Mouse (Mus musculus): ENCODE measurements at regions not wholly inside any gene's neighbourhood (a gene's known extent, or its start where the extent isn't known, plus 50 kb on each side); places are given as distances from the start of the nearest gene placed in this dataset.

GRCm38 (mm10) chr15:60762071-60762470 is 91.5 kb downstream of the Fam84b start:
- DNase-seq, result no peak

DNA sequence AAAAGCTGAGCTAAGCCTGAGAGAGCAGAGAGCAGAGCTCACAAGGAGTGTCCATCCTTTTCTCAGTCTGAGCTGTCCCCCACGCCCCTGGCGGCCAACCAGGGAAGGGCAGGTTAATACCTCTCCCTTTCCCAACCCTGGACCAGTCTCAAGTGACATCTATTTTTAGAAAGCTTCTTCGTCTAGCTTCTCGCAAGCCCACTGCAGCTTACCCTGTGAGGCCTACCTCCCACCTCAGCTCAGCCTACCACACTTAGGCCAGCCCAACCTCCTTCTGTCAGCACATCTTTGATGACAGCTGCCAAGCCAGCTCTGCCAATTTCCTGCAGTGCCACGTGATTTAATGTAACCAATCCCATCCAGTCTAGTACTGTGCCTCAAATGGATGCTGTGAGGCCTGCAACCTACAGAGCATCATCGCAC is 93.6 kb downstream of the Fam84b start:
- peak; percentile 17 for DNase-seq

- no peak for DNase-seq
Measured at GRCm38 (mm10) chr15:60754246-60754645, 99.3 kb downstream of the Fam84b start.

GRCm38 (mm10) chr15:60739598-60739997 is 114.0 kb downstream of the Fam84b start:
- DNase-seq, result no peak

- DNase-seq, result no peak
Measured at GRCm38 (mm10) chr15:60738258-60738657, 115.3 kb downstream of the Fam84b start.

GRCm38 (mm10) chr15:60732416-60732815 is 121.2 kb downstream of the Fam84b start:
- DNase-seq, result no peak

DNA sequence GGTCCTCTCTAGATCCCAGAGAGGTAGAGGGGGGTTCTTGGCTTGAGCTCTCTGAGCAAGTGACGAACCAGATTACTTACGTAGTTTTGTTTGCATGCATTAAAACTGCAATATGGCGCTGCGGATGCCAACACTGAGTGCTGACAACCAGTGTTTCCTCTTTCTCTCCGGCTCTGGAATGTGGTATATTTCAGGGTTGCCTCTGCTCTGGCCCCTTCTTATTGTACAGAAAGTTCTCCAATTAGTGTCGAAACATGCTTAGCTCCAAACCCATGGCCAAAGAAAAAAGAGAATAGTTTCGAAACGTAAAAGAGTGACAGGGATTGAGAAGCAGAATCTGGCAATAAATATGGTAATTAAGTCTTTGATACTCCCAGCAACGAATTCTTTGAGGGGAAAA is 124.8 kb downstream of the Fam84b start:
- no peak for DNase-seq

GRCm38 (mm10) chr15:60728337-60728736 is 125.2 kb downstream of the Fam84b start:
- DNase-seq, result no peak

- no peak for DNase-seq
Measured at GRCm38 (mm10) chr15:60719332-60719731, 134.2 kb downstream of the Fam84b start.

- no peak for DNase-seq
Measured at GRCm38 (mm10) chr15:60708678-60709077, 144.9 kb downstream of the Fam84b start.

- no peak for DNase-seq
Measured at GRCm38 (mm10) chr15:60706009-60706408, 147.6 kb downstream of the Fam84b start.

DNA sequence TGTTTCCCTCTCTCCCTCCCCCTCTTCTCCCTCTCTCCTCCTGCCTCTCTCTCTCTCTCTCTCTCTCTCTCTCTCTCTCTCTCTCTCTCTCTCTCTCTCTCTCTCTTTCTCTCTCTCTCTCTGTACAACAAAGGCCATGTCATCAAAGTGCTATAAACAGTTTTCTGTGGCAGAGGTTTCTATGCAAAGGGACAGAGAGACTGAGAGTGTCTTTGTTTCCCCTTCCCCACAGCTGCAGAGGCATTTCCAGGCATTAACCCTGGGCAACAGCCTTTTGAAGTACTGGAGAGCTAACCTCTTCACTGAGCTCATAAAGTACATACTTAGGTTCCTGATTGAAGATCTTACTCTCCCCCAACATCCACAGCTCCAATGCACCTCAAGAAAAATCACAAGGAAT is 152.3 kb downstream of the Fam84b start:
- no peak for DNase-seq

DNA sequence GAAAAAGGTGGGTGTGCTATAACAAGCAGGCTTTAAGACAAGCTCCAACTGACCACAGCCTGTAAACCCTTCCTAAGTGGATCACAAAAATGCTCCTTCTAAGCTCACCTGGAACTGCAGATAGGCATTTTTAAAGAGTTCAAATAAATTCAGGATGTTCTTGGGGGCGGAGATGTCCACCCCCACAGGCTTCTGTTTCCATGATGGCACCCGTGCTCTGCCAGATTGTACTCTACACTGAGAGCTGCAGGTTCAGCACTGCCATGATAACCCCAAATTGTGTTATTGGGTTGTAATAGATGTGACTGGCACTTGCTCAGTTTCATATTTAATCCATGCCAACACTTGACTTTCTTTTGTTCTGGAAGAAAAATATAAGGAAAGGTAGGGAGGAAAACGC is 158.8 kb downstream of the Fam84b start:
- DNase-seq, result no peak

DNA sequence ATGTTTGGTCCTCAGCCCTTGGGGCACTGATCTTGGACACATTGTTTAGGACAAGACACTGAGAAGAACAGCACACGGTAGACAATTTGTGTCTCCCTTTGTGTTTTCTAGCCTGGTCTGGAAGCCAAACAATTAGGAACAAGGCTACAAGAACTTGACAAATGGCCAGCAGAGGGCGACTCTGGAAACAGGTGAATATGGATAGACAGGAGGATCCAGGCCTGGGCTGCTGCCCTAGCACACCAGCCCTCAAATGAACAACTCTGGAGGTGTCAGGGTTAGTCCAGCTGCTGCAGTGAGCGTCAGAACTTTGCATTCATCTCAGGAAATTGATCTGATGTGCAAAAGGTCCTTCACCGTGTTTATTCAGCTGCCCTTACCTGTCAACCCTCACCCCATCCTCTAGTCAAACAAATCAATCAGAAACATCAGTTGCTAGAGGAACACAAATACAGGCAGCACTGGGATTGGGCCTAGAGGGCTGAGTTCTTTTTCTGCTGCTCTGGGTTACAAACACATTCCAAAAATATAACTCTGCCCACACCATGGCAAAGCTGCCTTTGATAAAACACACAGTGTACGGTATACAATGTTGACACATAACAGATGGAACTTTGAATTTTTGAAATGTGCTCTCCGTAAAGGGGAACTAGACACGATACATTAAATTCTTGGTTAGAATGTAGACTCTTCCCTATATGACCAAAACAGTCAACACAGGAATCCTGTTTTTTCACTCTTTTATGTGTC is 159.7 kb downstream of the Fam84b start:
- peak; percentile 12 for DNase-seq

DNA sequence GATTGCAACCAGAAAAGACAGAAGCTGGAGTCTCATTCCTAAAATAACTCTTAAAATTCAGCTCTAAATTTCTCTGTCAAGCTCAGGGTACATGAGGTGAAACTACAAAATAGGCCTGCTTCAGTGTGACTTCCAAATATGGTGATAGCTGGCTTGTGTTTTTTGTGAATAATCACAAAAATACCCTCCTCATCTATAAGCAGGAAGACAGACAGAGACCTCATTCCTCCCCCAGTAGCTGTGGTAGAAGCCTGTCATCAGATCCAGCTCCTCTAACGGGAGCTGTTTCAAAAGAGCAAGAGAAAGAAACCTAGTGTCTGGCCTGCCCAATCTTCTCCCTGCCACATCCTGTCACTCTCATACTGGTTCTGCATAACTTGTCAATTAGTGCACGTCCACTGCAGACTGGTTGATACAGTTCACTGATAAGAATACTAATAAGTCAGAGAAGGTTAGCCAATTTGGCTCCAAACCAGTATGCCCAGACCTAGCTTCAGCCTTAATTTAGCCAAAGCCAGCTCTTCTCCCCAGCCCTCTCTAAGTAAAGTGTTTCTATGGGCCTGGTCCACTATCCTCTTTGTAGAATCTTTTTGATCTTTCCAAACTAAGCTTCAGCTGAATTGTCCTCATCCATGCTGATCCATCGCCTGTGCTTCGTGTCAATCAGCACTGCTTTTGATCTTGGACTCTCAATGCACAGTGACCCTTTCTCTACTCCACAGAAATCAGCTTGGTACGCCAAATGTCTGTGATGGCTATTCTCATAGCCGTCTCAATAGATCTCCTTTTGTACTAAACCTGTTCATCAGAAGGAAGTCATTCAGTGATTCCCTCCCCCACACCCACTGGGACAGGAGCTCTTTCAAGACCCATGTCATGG is 160.6 kb downstream of the Fam84b start:
- no peak for DNase-seq

DNA sequence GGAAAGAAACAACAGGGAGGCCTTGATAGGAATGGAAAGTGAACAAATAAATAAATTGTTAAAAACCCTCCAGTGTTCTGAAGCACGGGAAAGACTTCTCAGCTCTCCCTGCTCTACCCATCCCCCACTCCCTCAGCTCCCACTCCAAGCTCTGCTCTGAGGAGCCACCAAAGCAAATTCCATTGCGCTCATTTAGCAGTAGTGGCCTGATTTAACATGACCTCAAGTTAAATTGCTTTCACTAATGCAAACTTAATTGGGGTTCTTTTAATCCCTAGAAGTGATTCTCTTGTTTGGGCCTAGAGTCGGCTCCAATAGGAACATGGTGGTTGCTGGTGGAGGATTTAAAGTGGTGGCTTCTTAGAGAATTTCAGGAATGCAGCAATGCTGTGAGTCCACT is 161.4 kb downstream of the Fam84b start:
- DNase-seq, result no peak

GRCm38 (mm10) chr15:60677397-60677796 is 176.2 kb downstream of the Fam84b start:
- no peak for DNase-seq

- no peak for DNase-seq
Measured at GRCm38 (mm10) chr15:60657572-60657971, 196.0 kb downstream of the Fam84b start.

DNA sequence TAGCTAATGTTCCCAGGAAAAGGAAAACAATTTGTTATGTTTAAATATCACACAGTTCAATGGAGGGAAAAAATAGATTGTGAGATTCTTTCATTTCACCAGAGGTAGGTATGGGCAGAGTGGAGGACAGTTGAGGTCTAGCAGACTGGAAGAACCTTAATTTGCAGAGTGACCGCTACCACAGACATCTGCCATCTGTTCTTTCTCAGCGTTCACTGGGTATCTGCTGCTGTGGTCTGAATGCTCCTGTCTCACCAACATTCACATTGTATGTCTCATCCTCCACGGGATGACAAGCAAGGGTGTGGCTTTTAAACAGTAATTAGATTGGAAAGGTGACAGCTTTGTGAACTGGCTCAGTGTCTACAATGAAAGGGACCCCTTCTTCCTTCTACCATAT is 198.5 kb downstream of the Fam84b start:
- DNase-seq, result no peak

DNA sequence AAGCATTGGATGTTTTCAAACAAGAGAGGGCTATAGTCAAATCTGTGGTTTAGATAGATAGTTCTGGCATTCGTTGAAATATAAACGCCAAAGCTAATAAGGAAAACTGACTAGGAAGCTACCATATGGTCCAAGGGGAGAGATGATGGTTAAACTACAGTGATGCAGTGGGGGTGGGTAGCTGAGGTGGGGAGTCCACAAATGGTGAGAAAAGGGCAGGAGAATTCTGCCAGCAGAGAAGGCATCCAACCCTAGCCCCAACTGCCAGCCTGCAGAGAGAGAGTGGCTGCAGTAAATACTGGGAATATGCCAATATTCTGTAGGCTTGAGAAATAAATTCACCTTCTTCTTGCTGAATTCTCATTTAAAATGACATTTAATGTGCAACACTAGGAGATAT is 204.3 kb downstream of the Fam84b start:
- no peak for DNase-seq

GRCm38 (mm10) chr15:60641770-60642169 is 211.8 kb downstream of the Fam84b start:
- DNase-seq, result no peak

GRCm38 (mm10) chr15:60633457-60633850 is 220.1 kb downstream of the Fam84b start:
- no peak for DNase-seq

DNA sequence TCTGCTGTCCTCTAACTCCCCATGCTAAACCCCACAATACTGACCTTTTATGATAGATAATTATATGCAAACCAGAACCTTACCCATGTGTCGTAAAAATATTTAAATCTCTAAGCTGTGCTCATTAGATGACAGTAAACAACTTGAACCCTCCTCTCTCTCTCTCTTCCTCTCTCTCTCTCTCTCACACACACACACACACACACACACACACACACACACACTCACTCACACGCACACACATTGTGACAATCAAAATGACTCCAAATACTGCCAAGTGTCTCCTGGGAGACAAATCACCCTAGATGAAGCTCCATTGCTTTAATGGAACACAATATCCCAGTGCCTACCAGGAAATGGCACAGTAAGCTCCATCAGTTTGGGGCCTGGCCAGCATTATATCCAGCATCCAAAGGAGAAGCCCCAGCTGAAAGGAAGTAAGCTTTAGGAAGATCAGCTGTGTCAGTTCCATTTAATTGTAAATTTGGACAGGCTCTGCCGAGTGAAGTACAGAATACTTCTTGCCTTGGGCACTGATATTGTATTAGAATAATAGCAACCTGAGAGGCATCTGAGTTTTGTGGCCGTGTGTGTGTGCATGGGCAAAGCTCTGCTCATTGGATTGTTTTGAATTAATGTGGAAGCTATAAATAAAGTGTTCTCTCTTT is 220.7 kb downstream of the Fam84b start:
- no peak for DNase-seq
